Mouse (Mus musculus) stomach, postnatal 0 days (tissue): ENCODE measurements around the gene Spsb1. TPM values are rescaled to one million over a fixed set of nuclear protein-coding genes. Genes with fewer than 3 reads are reported as not detected.

ENCODE experiments used
- ATAC-seq: fragments of 200-750 bp; cut with Nextera tagmentation; 2 replicates; pipeline ENCODE4 v1.8.0; 2017; ENCODE audit not compliant: low FRiP score, low TSS enrichment
- DNase-seq: peaks from one replicate; pipeline ENCODE4 v3.0.0-alpha.2; 2016; ENCODE audit warnings: low spot score
- H3K27ac ChIP-seq: fragments of 300-500 bp; sonication (generic); replicated peaks from 2 replicates; pipeline ENCODE4 v1.5.1; 2014; ENCODE audit warnings: mild to moderate bottlenecking, control low read depth
- H3K27me3 ChIP-seq: fragments of 300-500 bp; sonication (generic); 2 replicates; pipeline ENCODE4 v1.6.1; 2014; ENCODE audit warnings: low read length; ENCODE audit not compliant: control insufficient read depth, insufficient read depth
- H3K36me3 ChIP-seq: fragments of 300-500 bp; sonication (generic); 2 replicates; pipeline ENCODE4 v1.6.1; 2014; ENCODE audit warnings: low read length, mixed read lengths; ENCODE audit not compliant: control insufficient read depth, insufficient read depth
- H3K4me1 ChIP-seq: fragments of 300-500 bp; sonication (generic); replicated peaks from 2 replicates; pipeline ENCODE4 v1.6.1; 2014; ENCODE audit warnings: antibody characterized with exemption; ENCODE audit not compliant: control insufficient read depth, insufficient read depth
- H3K4me2 ChIP-seq: fragments of 300-500 bp; sonication (generic); replicated peaks from 2 replicates; pipeline ENCODE4 v1.6.1; 2014; ENCODE audit warnings: low read depth, mild to moderate bottlenecking, control low read depth, moderate library complexity
- H3K4me3 ChIP-seq: fragments of 300-500 bp; sonication (generic); 2 replicates; pipeline ENCODE4 v1.5.1; 2014; ENCODE audit warnings: low read depth, low read length, control low read depth
- H3K9ac ChIP-seq: fragments of 300-500 bp; sonication (generic); 2 replicates; pipeline ENCODE4 v1.6.1; 2014; ENCODE audit warnings: mild to moderate bottlenecking, low read length, control low read depth, mixed read lengths
- H3K9me3 ChIP-seq: fragments of 300-500 bp; sonication (generic); 2 replicates; pipeline ENCODE4 v1.6.1; 2016; ENCODE audit warnings: low read length; ENCODE audit not compliant: control insufficient read depth
- CTCF ChIP-seq: IDR thresholded peaks from 2 replicates; pipeline ENCODE4 v1.5.1; 2016; ENCODE audit warnings: antibody characterized with exemption, low read depth, mild to moderate bottlenecking, moderate library complexity
- EP300 ChIP-seq: optimal IDR thresholded peaks from 2 replicates; pipeline ENCODE3; 2016; ENCODE audit warnings: antibody characterized with exemption
- WGBS: fragments of 180-500 bp; shearing (Covaris S2); extraction: QIAGEN DNeasy Blood & Tissue Kit; methylation state at CpG from one replicate; pipeline ENCODE4 v1.1.7; 2014; 5-methylcytosine and 5-hydroxymethylcytosine counted together
- polyA plus RNA-seq: library from polyadenylated mRNA; unstranded; fragments of >200 nt; fragmentation: Nextera tagmentation; extraction: Ambion mirVana; gene quantifications from 2 replicates; pipeline ENCODE4 v1.2.1, GENCODE M21; 2015

Spsb1 gene
- polyA plus RNA-seq, 1 experiment from 2014 or later, result 13.1 TPM

GRCm38 (mm10) chr4:149979819-149980308, 25.0 kb upstream of the Spsb1 start:
- DNase-seq, result peak; percentile 86
- ATAC-seq, result peak; percentile 81

GRCm38 (mm10) chr4:149978820-149979219, 24.0 kb upstream of the Spsb1 start:
- Histone ChIP-seq H3K4me1 (no peaks in the 10 kb centered on the region), H3K9ac (no peak overlapping the region), H3K27me3 (no peaks in the 10 kb centered on the region), H3K9me3 (no peaks in the 10 kb centered on the region), H3K36me3 (peaks cover 13% of the 10 kb centered on the region), H3K4me2 (no peak overlapping the region), H3K4me3 (no peak overlapping the region), H3K27ac (no peak overlapping the region)
- 75% methylated on average over 2 of the region's 2 CpGs for WGBS
- ATAC-seq (no peak), DNase-seq (no peak)
- TF ChIP-seq EP300 (no peak), CTCF (no peak)

More at GRCm38 (mm10) chr4:149979819-149980308, 25.0 kb upstream of the Spsb1 start:
- H3K9me3 ChIP-seq, result no peaks in the 10 kb centered on the region
- TF ChIP-seq EP300, result no peak
- TF ChIP-seq CTCF, result peak; percentile 96
- no peaks in the 10 kb centered on the region for H3K27me3 ChIP-seq
- H3K36me3 ChIP-seq, result peaks cover 14% of the 10 kb centered on the region
- H3K9ac ChIP-seq, result no peak overlapping the region
- H3K4me1 ChIP-seq, result no peaks in the 10 kb centered on the region
- no peak overlapping the region for H3K27ac ChIP-seq
- 5% methylated on average over 12 of the region's 12 CpGs for WGBS
- no peak overlapping the region for H3K4me3 ChIP-seq
- peak overlapping the region; percentile 27; the same call in 1 of the 2 replicates for H3K4me2 ChIP-seq

GRCm38 (mm10) chr4:149977801-149978544, 23.1 kb upstream of the Spsb1 start:
- no peaks in the 10 kb centered on the region for H3K27me3 ChIP-seq
- no peak overlapping the region for H3K4me3 ChIP-seq
- peak; percentile 41; the same call in 1 of the 2 replicates for ATAC-seq
- H3K27ac ChIP-seq, result peak overlapping the region; percentile 13; the same call in 1 of the 2 replicates
- no peaks in the 10 kb centered on the region for H3K4me1 ChIP-seq
- DNase-seq, result no peak
- H3K9me3 ChIP-seq, result no peaks in the 10 kb centered on the region
- WGBS, result 48% methylated on average over 17 of the region's 17 CpGs
- 0 out of 2 replicates have a peak, but pooled peaks have one; percentile 1 for TF ChIP-seq CTCF
- no peak for TF ChIP-seq EP300
- peaks cover 12% of the 10 kb centered on the region; the same call in 1 of the 2 replicates for H3K36me3 ChIP-seq
- H3K9ac ChIP-seq, result no peak overlapping the region
- H3K4me2 ChIP-seq, result no peak overlapping the region

GRCm38 (mm10) chr4:149977181-149977580, 22.3 kb upstream of the Spsb1 start:
- Histone ChIP-seq H3K27me3 (no peaks in the 10 kb centered on the region), H3K9ac (no peak overlapping the region), H3K4me1 (no peaks in the 10 kb centered on the region), H3K27ac (no peak overlapping the region), H3K4me2 (no peak overlapping the region), H3K36me3 (peaks cover 7% of the 10 kb centered on the region; the same call in 1 of the 2 replicates), H3K4me3 (no peak overlapping the region), H3K9me3 (no peaks in the 10 kb centered on the region)
- DNase-seq (no peak), ATAC-seq (no peak)
- TF ChIP-seq EP300 (no peak), CTCF (no peak)
- WGBS, result 69% methylated on average over 6 of the region's 6 CpGs

- Histone ChIP-seq H3K4me3 (no peak overlapping the region), H3K27me3 (no peaks in the 10 kb centered on the region), H3K4me2 (no peak overlapping the region), H3K9ac (no peak overlapping the region), H3K4me1 (no peaks in the 10 kb centered on the region), H3K36me3 (peaks cover 3% of the 10 kb centered on the region; the same call in 1 of the 2 replicates), H3K27ac (no peak overlapping the region), H3K9me3 (no peaks in the 10 kb centered on the region)
- WGBS, result 68% methylated on average over 5 of the region's 5 CpGs
- TF ChIP-seq EP300 (no peak), CTCF (no peak)
- ATAC-seq (no peak), DNase-seq (no peak)
Observed at GRCm38 (mm10) chr4:149975730-149976254, 20.9 kb upstream of the Spsb1 start.

GRCm38 (mm10) chr4:149975291-149975690, 20.4 kb upstream of the Spsb1 start:
- 66% methylated on average over 8 of the region's 8 CpGs for WGBS
- TF ChIP-seq EP300, result no peak
- no peak for TF ChIP-seq CTCF
- Histone ChIP-seq H3K4me3 (no peak overlapping the region), H3K27me3 (no peaks in the 10 kb centered on the region), H3K4me1 (no peaks in the 10 kb centered on the region), H3K9ac (no peak overlapping the region), H3K4me2 (no peak overlapping the region), H3K27ac (no peak overlapping the region), H3K9me3 (no peaks in the 10 kb centered on the region), H3K36me3 (no peaks in the 10 kb centered on the region)
- DNase-seq, result no peak
- no peak for ATAC-seq
